Mouse (Mus musculus): Measurements from ENCODE around the gene Fam240b. TPM values are rescaled to one million over a fixed set of nuclear protein-coding genes. Genes with fewer than 3 reads are reported as not detected.

The Fam240b gene
- polyA plus RNA-seq, 1 experiment from 2014 or later, result not detected

DNA sequence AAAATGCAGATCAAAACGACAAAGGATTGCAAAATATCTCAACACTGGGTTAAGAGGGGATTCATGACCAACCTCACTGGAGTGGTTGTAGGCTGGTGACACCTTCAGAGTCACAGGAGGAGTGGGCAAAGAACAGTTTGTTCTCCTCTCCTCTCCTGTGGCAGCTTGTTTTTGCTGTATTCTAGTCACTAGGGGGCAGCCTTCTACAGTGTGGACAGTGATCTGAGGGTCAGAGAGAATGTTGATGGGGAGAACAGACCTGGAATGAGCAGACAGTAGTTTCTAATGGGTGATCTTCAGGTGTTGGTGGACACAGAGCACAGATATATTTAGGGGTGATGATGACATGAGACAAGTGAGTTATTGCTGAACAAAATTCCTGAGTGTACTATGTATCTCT is 49.6 kb downstream of the Fam240b start:
- Histone ChIP-seq H3K36me3 (ENCODE audit: control insufficient read depth, insufficient read depth, low read length) (no peaks in the 10 kb centered on the region), H3K4me1 (ENCODE audit: control insufficient read depth, insufficient read depth, low read length) (no peaks in the 10 kb centered on the region), H3K9ac (ENCODE audit: low read depth, low read length) (no peak overlapping the region), H3K4me2 (replicated peaks; ENCODE audit: low read depth, low read length) (no peak overlapping the region), H3K9me3 (ENCODE audit: control insufficient read depth, low read length) (no peaks in the 10 kb centered on the region), H3K27ac (ENCODE audit: low read depth, low read length) (no peak overlapping the region), H3K4me3 (ENCODE audit: low read length) (no peak overlapping the region), H3K27me3 (ENCODE audit: control insufficient read depth, insufficient read depth, low read length) (no peaks in the 10 kb centered on the region)
- WGBS, result 0% methylated on average over 1 of the region's 1 CpGs
- ATAC-seq (ENCODE audit: low FRiP score, low TSS enrichment), result peak; percentile 57; the same call in 1 of the 2 replicates

DNA sequence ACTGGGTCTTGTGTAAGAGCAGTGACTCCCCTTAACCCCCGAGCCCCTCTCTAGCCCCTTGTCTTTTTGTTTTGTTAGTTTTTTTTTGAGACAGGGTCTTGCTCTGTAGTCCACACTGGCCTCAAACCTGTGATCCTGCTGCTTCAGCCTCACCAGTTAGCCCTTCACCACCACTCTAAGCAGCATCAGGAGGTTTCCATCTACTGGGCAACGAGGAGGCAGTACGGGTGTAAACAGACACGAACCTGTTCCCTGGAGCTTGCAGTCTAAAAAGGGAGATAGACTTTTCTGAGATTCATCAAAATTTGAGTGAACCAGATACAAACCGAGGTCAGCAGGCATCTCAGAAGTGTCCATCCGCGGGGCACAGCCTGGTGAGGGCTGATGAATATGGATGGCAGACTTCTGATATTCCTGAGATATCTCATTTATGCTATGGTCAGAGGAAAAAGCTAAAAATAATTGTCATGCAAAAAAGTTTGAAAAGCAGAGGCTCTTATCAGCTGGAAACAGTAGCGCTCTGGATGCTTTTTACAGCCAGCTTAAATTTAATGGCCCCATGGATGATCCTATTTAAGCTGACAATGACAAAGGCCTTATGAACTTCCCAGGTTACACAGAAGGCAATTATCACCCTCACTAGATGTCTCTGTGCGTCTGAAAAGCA is 52.2 kb downstream of the Fam240b start:
- Histone ChIP-seq H3K9ac (ENCODE audit: low read depth, low read length) (no peak overlapping the region), H3K27me3 (ENCODE audit: control insufficient read depth, insufficient read depth, low read length) (no peaks in the 10 kb centered on the region), H3K4me1 (ENCODE audit: control insufficient read depth, insufficient read depth, low read length) (no peaks in the 10 kb centered on the region), H3K4me2 (replicated peaks; ENCODE audit: low read depth, low read length) (no peak overlapping the region), H3K27ac (ENCODE audit: low read depth, low read length) (no peak overlapping the region), H3K4me3 (ENCODE audit: low read length) (no peak overlapping the region), H3K9me3 (ENCODE audit: control insufficient read depth, low read length) (no peaks in the 10 kb centered on the region), H3K36me3 (ENCODE audit: control insufficient read depth, insufficient read depth, low read length) (no peaks in the 10 kb centered on the region)
- WGBS, result 74% methylated on average over 9 of the region's 9 CpGs
- no peak for ATAC-seq (ENCODE audit: low FRiP score, low TSS enrichment)

DNA sequence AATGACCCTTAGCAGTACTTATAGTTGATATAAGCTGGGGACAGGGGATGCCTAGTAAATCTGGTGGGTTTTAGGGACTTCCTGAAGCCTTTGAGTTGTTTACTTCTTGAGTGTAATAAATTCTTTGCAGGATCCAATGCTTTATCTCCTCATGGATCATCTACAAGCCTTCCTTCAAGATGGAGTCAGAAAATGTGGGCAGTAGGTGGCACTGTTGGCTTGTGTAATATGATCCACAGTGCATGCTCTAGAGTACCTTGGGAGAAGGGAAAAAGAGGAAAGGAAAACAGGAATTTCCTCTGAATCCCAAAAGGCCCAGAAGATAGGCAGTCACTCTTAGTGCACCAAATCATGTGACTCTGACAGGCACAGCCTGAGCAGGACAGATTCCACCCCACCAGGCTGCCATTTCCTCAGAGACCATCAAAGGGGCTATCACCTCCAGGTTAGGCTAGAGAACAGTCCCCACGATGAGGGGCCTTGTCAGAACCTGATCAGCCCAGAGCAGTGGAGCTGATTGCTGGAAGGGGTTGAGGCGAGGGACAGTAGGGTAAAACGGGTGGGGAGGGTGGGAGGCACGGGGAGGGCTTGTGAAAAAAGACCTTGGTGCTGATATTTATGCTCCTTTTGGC is 54.2 kb downstream of the Fam240b start:
- no peak overlapping the region for H3K27ac ChIP-seq (ENCODE audit: low read depth, low read length)
- ATAC-seq (ENCODE audit: low FRiP score, low TSS enrichment), result peak; percentile 52; the same call in 1 of the 2 replicates
- no peaks in the 10 kb centered on the region for H3K27me3 ChIP-seq (ENCODE audit: control insufficient read depth, insufficient read depth, low read length)
- H3K9ac ChIP-seq (ENCODE audit: low read depth, low read length), result no peak overlapping the region
- no peaks in the 10 kb centered on the region for H3K4me1 ChIP-seq (ENCODE audit: control insufficient read depth, insufficient read depth, low read length)
- H3K4me3 ChIP-seq (ENCODE audit: low read length), result no peak overlapping the region
- 49% methylated on average over 4 of the region's 4 CpGs for WGBS
- no peaks in the 10 kb centered on the region for H3K9me3 ChIP-seq (ENCODE audit: control insufficient read depth, low read length)
- H3K36me3 ChIP-seq (ENCODE audit: control insufficient read depth, insufficient read depth, low read length), result no peaks in the 10 kb centered on the region
- H3K4me2 ChIP-seq (replicated peaks; ENCODE audit: low read depth, low read length), result no peak overlapping the region

DNA sequence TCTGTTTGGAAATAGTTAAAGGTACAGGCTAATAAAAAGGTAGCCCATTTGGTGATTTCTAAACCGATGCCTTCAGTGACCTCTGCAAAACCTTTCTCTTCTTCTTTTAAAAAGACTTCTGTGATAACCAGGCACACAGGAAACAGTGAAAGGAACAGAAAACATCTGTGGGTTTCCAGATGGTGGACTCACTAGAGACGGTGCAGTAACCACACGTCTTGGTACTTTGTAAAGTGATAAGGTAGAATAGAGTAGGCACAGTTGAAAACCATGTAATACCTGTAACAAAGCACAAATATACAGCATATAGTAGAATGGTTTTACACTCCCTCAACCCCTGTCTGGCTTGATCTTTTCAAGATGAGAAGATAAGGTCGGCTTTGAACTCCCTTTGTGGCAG is 57.0 kb downstream of the Fam240b start:
- H3K4me3 ChIP-seq (ENCODE audit: low read length), result no peak overlapping the region
- no peak overlapping the region for H3K27ac ChIP-seq (ENCODE audit: low read depth, low read length)
- no peak overlapping the region for H3K4me2 ChIP-seq (replicated peaks; ENCODE audit: low read depth, low read length)
- no peaks in the 10 kb centered on the region for H3K9me3 ChIP-seq (ENCODE audit: control insufficient read depth, low read length)
- no peaks in the 10 kb centered on the region for H3K4me1 ChIP-seq (ENCODE audit: control insufficient read depth, insufficient read depth, low read length)
- H3K27me3 ChIP-seq (ENCODE audit: control insufficient read depth, insufficient read depth, low read length), result no peaks in the 10 kb centered on the region
- H3K9ac ChIP-seq (ENCODE audit: low read depth, low read length), result no peak overlapping the region
- WGBS, result 77% methylated on average over 4 of the region's 4 CpGs
- no peak for ATAC-seq (ENCODE audit: low FRiP score, low TSS enrichment)
- no peaks in the 10 kb centered on the region for H3K36me3 ChIP-seq (ENCODE audit: control insufficient read depth, insufficient read depth, low read length)

DNA sequence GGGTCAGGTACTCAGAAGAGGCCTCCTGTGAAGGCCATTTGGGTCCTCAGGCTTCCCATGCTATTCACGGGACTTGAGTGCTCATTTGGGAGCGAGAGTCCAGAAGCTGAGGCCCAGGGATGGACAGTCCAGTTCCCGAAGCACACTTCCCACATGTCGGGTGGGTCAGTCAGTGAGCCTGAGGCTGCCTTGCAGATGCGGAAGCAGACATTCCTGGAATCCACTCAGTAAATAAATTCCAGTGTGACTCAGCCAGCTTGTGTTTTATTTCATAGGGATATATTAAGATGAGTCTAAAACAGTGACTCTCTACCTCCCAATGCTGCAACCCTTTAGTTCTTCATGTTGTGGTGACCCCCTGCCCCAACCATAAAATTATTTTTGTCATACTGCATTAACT is 58.1 kb downstream of the Fam240b start:
- H3K36me3 ChIP-seq (ENCODE audit: control insufficient read depth, insufficient read depth, low read length), result no peaks in the 10 kb centered on the region
- no peak overlapping the region for H3K4me2 ChIP-seq (replicated peaks; ENCODE audit: low read depth, low read length)
- H3K27me3 ChIP-seq (ENCODE audit: control insufficient read depth, insufficient read depth, low read length), result no peaks in the 10 kb centered on the region
- no peak overlapping the region for H3K27ac ChIP-seq (ENCODE audit: low read depth, low read length)
- ATAC-seq (ENCODE audit: low FRiP score, low TSS enrichment), result no peak
- no peaks in the 10 kb centered on the region for H3K4me1 ChIP-seq (ENCODE audit: control insufficient read depth, insufficient read depth, low read length)
- H3K4me3 ChIP-seq (ENCODE audit: low read length), result no peak overlapping the region
- WGBS, result 77% methylated on average over 5 of the region's 5 CpGs
- no peaks in the 10 kb centered on the region for H3K9me3 ChIP-seq (ENCODE audit: control insufficient read depth, low read length)
- H3K9ac ChIP-seq (ENCODE audit: low read depth, low read length), result no peak overlapping the region

DNA sequence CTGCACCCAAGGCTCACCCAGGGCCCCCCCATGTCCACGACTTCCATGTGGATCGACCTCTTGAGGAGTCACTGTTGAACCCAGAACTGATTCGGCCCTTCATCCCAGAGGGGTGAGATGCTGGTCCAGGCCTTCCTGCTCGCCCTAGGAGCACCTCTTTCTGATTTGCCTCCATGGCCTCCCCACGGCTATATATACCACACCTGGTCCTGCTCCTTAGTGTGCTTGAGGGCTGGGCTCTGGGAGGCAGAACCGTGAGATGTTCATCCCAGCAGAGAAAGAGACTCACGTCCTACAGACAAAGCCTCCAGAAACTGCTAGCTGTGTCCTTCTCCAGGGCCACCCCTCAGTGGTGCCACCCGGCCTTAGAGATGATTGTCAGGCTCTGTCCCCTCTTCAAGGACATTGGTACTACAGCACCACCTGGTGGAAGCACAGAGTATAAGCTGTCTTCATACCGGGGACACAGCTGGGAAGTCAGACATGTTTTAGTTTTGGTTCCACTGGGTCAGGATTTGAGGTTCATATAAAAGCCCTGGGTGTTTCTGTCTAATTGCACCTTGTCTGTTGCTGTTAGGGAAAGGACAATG is 58.6 kb downstream of the Fam240b start:
- 53% methylated on average over 9 of the region's 9 CpGs for WGBS
- Histone ChIP-seq H3K27me3 (ENCODE audit: control insufficient read depth, insufficient read depth, low read length) (no peaks in the 10 kb centered on the region), H3K9me3 (ENCODE audit: control insufficient read depth, low read length) (no peaks in the 10 kb centered on the region), H3K4me1 (ENCODE audit: control insufficient read depth, insufficient read depth, low read length) (no peaks in the 10 kb centered on the region), H3K4me3 (ENCODE audit: low read length) (no peak overlapping the region), H3K36me3 (ENCODE audit: control insufficient read depth, insufficient read depth, low read length) (no peaks in the 10 kb centered on the region), H3K9ac (ENCODE audit: low read depth, low read length) (no peak overlapping the region), H3K4me2 (replicated peaks; ENCODE audit: low read depth, low read length) (no peak overlapping the region), H3K27ac (ENCODE audit: low read depth, low read length) (no peak overlapping the region)
- peak; percentile 44 for ATAC-seq (ENCODE audit: low FRiP score, low TSS enrichment)

DNA sequence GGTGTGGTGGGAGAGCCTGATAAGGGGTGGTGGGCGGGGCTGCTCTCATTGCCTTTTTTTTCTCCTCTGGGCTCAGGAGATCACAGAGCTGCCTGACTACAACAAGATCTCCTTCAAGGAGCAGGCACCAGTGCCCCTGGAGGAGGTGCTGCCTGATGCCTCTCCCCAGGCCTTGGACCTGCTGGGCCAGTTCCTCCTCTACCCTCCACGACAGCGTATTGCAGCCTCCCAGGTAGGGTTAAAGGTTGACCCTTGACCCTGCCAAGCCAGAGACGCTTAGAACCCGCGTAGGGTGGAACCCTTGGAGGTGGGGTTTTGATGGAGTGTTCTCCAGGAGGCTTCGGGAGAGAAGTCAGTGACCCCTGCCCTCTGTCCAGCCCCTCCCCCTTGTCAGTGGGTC is 59.8 kb downstream of the Fam240b start:
- 0 out of 2 replicates have a peak, but pooled peaks cover 5% of the 10 kb centered on the region for H3K4me1 ChIP-seq (ENCODE audit: control insufficient read depth, insufficient read depth, low read length)
- H3K4me3 ChIP-seq (ENCODE audit: low read length), result no peak overlapping the region
- no peak overlapping the region for H3K27ac ChIP-seq (ENCODE audit: low read depth, low read length)
- H3K9me3 ChIP-seq (ENCODE audit: control insufficient read depth, low read length), result no peaks in the 10 kb centered on the region
- 0 out of 2 replicates have a peak overlapping the region, but pooled peaks have one; percentile 7 for H3K9ac ChIP-seq (ENCODE audit: low read depth, low read length)
- no peak for ATAC-seq (ENCODE audit: low FRiP score, low TSS enrichment)
- WGBS, result 39% methylated on average over 7 of the region's 7 CpGs
- no peaks in the 10 kb centered on the region for H3K27me3 ChIP-seq (ENCODE audit: control insufficient read depth, insufficient read depth, low read length)
- H3K4me2 ChIP-seq (replicated peaks; ENCODE audit: low read depth, low read length), result no peak overlapping the region
- H3K36me3 ChIP-seq (ENCODE audit: control insufficient read depth, insufficient read depth, low read length), result no peaks in the 10 kb centered on the region

DNA sequence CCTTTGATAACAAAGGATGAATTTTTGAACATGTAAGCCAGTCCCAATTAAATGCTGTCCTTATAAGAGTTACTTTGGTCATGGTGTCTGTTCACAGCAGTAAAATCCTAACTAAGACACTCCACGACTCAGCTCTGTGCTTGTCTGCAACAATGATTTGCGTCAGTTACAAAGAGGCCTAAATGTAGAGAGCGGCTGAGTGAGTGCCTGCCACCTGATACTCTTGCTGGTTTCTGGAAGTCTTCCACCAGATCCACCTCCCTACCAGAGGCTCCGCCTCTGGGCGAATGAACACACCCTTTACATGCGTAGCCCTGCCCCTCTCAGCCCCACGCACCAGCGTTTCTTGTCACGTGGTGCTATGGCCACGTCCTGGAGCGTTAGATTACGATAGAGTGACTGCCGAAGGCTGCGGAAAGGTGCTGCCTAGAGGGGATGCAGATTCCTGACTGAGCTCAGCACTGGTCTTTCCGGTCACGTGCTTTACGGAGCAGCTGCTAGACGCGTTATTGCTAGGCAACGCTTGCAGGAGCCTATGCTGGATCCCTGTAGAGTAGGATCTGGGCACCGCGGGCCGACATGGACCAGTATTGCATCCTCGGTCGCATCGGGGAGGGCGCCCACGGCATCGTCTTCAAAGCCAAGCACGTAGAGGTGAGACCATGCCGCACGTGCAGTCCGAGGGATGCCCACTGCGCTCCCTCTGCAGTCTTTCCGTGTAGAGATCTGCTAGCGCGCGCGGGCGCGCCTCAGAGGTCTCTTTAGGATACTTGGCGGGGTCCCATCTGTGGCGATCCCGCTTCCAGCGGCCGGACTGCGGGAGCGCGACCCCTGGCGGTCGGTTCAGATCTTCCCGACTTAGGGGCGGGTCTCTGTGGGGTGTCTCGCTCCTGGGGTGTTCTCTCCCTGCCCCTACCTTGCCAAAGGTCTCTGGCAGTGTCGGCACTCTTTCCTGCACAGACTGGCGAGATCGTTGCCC is 65.3 kb downstream of the Fam240b start, which contains the start of gene Cdk20:
TSS of gene Cdk20 (plus strand) at position 298 of the 979 bp plus-strand sequence.
- no peaks in the 10 kb centered on the region for H3K36me3 ChIP-seq (ENCODE audit: control insufficient read depth, insufficient read depth, low read length)
- H3K9ac ChIP-seq (ENCODE audit: low read depth, low read length), result peak within 1 kb of the TSS; percentile 58
- under 1% methylated on average over 57 of the region's 57 CpGs for WGBS
- H3K4me3 ChIP-seq (ENCODE audit: low read length), result peak within 1 kb of the TSS; percentile 65
- peak within 1 kb of the TSS; percentile 84 for H3K27ac ChIP-seq (ENCODE audit: low read depth, low read length)
- 0 out of 2 replicates have a peak, but pooled peaks cover 5% of the 10 kb centered on the region for H3K4me1 ChIP-seq (ENCODE audit: control insufficient read depth, insufficient read depth, low read length)
- no peaks in the 10 kb centered on the region for H3K27me3 ChIP-seq (ENCODE audit: control insufficient read depth, insufficient read depth, low read length)
- peak within 1 kb of the TSS; percentile 79 for H3K4me2 ChIP-seq (replicated peaks; ENCODE audit: low read depth, low read length)
- no peaks in the 10 kb centered on the region for H3K9me3 ChIP-seq (ENCODE audit: control insufficient read depth, low read length)
- ATAC-seq (ENCODE audit: low FRiP score, low TSS enrichment), result peak; percentile 99

All from kidney, embryonic 14.5 days (tissue).